In genomic region chr1:178784043-178784442, GRCm38 (mm10) we compare ENCODE assay signal across 12 mouse cellular contexts.
"Had no signal": no experiment of that assay in that cellular context is flagged by ENCODE, and none has a peak within 500 bp of the region (broad histone marks: within the 10 kb centered on the region; RNA-seq: fewer than 3 reads in every experiment).

No protein-coding gene starts in this region.

- ATAC-seq: lung, postnatal 0 days; midbrain, embryonic 13.5 days had no signal

- H3K27me3 ChIP-seq: megakaryocyte, embryonic 14.5 days; midbrain, embryonic 13.5 days; stomach, embryonic 15.5 days had no signal

- H3K36me3 ChIP-seq: limb, embryonic 10.5 days; midbrain, embryonic 13.5 days; stomach, embryonic 15.5 days had no signal

- H3K4me2 ChIP-seq: midbrain, embryonic 13.5 days; stomach, embryonic 15.5 days had no signal

- H3K9ac ChIP-seq: midbrain, embryonic 13.5 days; stomach, embryonic 15.5 days had no signal

- H3K27ac ChIP-seq: left cerebral cortex, adult 2 months; limb, embryonic 10.5 days; midbrain, embryonic 13.5 days; stomach, embryonic 15.5 days had no signal

- H3K4me1 ChIP-seq: megakaryocyte, embryonic 14.5 days; midbrain, embryonic 13.5 days; stomach, embryonic 15.5 days had no signal

- H3K9me3 ChIP-seq: limb, embryonic 10.5 days; megakaryocyte, embryonic 14.5 days; midbrain, embryonic 13.5 days; stomach, embryonic 15.5 days had no signal

- H3K4me3 ChIP-seq: left cerebral cortex, adult 2 months; limb, embryonic 10.5 days; megakaryocyte, embryonic 14.5 days; midbrain, embryonic 13.5 days; stomach, embryonic 15.5 days had no signal

- DNase-seq: kidney, adult 11 months; kidney, postnatal 14 days; lung, adult 2 months; lung, postnatal 4 days; right cerebral cortex, postnatal 14 days; thymus, postnatal 36 days had no signal
